Mouse (Mus musculus) bone marrow macrophage, adult 2 months (primary cell): ENCODE results near the gene Zfand2b. TPM values are rescaled to one million over a fixed set of nuclear protein-coding genes. Genes with fewer than 3 reads are reported as not detected.

Experiments
- H3K27ac ChIP-seq: 2 replicates; pipeline ENCODE4 v1.5.1; 2012; ENCODE audit warnings: low read depth, low read length; ENCODE audit not compliant: insufficient read depth
- H3K4me1 ChIP-seq: 2 replicates; pipeline ENCODE4 v1.6.1; 2012; ENCODE audit warnings: low read length; ENCODE audit not compliant: control insufficient read depth, insufficient read depth
- H3K4me3 ChIP-seq: 2 replicates; pipeline ENCODE4 v1.5.1; 2012; ENCODE audit warnings: mild to moderate bottlenecking, low read length, moderate library complexity; ENCODE audit not compliant: insufficient read depth
- CTCF ChIP-seq: IDR thresholded peaks from 2 replicates; pipeline ENCODE4 v1.5.1; 2012; ENCODE audit warnings: low read depth, mild to moderate bottlenecking, low read length, moderate library complexity
- POLR2A ChIP-seq: IDR thresholded peaks from 2 replicates; pipeline ENCODE4 v1.6.1; 2012; ENCODE audit warnings: mild to moderate bottlenecking, low read depth, low read length, borderline replicate concordance
- polyA plus RNA-seq: library from polyadenylated mRNA; stranded (reverse); fragments of >200 nt; gene quantifications from 2 replicates; pipeline ENCODE4 v1.2.4, GENCODE M21; 2012; ENCODE audit not compliant: missing spikeins, insufficient read depth, insufficient read length

The Zfand2b gene
- 28.3 and 34.6 TPM in 2 replicates for polyA plus RNA-seq

DNA sequence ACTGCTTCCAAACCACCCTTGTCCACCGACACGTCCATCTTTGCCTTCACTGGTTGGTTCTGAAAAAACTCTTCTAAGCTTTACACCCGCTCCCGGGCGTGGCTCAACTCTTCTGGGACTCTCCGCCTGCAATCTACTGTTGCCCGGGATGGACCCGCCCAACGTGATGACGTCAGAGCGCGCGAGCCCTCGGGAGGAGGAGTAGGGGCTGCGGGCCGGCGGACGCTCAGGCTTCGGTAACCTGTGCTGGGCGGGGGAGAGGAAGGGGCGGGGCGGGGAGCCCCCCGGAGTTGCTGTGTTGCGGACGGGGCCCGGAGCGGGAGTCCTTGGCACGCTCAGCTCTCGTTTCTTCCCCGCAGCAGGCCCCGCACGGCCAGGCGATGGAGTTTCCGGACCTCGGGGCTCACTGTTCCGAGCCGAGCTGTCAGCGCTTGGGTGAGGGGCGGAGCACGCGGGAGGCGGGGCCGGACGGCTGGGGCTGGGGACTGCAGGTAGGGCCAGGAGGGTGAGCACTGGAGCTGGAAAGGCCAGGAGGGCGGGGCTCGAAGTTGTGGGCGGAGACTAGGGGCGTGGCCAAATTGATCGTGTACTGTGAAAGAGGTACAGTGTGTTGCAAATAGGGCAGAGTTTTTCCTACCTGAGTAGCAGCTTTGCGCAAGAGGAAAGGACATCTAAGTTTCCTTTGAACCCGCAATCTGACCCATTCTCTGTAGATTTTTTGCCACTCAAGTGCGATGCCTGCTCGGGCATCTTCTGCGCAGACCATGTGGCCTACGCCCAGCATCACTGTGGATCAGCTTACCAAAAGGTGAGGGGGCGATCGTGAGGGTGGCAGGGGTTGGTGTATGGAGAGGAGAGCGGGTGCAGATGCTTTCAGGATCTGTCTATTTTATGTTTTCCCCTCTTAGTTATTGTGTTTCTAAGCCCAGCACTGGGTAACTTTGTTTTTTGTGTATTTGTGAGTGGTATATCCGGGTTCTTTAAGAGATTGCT, at the start of gene Zfand2b:
Zfand2b (plus strand) TSS at position 175 of the 993 bp plus-strand sequence.
- peak within 1 kb of the TSS; percentile 67 for H3K4me3 ChIP-seq
- TF ChIP-seq POLR2A (no peak), CTCF (no peak)
- H3K27ac ChIP-seq = peak within 1 kb of the TSS; percentile 36; the same call in 1 of the 2 replicates
- H3K4me1 ChIP-seq = peaks cover 8% of the 10 kb centered on the region

DNA sequence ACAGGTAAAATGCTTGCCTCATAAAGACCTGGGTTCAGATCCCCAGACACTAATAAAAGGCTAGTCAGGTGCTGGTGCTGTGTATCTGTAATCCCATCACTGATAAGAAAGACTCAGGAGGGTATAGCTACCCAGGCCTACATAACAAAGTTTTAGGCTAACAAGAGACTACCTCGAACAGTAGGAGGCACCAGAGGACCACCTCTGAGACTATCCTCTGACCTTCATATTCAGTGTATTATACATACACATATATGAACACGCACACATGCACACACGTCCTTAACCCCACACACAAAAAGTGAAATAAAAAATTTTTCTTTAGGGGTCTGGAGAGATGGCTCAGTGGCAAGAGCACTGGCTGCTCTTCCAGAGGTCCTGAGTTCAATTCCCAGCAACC, 46.2 kb upstream of the Zfand2b start:
- no peak for TF ChIP-seq CTCF
- no peak for TF ChIP-seq POLR2A
- Histone ChIP-seq H3K4me1 (peaks cover 9% of the 10 kb centered on the region), H3K4me3 (no peak overlapping the region), H3K27ac (no peak overlapping the region)

GRCm38 (mm10) chr1:75124346-75125321, 43.8 kb upstream of the Zfand2b start, which contains the start of gene Nhej1:
Gene Nhej1 (minus strand): TSS chr1:75125200.
- peak within 1 kb of the TSS; percentile 87 for H3K4me3 ChIP-seq
- peak within 1 kb of the TSS; percentile 98 for H3K27ac ChIP-seq
- H3K4me1 ChIP-seq = peaks cover 16% of the 10 kb centered on the region
- TF ChIP-seq POLR2A (no peak), CTCF (peak; percentile 42; the same call in 1 of the 2 replicates)

DNA sequence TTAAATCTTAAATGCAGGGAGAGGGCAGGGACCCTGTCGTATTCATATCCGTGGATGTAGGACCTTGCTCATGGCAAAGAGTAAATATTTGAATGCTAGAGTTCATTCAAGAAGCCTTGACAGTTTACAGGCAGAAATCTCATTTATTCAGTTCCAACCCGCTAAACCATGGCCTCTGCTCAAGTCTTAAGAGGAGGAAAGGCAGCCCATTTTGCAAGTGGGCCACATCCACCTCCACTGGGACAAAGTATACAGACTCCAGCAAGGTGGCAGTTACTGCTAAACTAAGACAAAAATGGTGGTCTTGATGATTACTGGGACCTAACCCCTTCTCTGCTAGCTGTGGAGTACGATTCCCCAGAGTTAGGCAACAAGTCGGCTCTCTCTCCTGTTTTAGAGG, 43.0 kb upstream of the Zfand2b start:
- Histone ChIP-seq H3K4me3 (peak overlapping the region; percentile 87), H3K27ac (peak overlapping the region; percentile 98), H3K4me1 (peaks cover 16% of the 10 kb centered on the region)
- TF ChIP-seq CTCF (no peak), POLR2A (no peak)

DNA sequence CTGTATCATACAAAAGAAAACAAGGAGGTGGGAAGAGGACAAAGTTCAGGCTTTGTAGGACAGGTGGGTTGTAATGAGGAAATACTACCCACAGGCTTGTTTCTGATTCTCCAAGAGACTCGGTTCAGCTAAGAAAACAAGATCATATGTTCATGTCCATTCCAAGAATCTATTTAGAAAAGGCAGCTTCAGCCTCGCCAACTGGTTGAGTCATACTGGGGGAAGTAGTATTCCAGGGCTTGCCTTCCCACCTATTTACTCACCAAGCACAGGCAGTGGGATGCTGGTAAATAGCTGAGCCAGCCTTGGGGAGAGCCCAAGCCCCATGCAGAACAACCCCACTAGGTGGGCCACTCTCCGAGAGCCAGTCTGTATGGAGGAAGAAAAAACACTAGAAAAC, 39.8 kb upstream of the Zfand2b start:
- no peak for TF ChIP-seq POLR2A
- no peak for TF ChIP-seq CTCF

DNA sequence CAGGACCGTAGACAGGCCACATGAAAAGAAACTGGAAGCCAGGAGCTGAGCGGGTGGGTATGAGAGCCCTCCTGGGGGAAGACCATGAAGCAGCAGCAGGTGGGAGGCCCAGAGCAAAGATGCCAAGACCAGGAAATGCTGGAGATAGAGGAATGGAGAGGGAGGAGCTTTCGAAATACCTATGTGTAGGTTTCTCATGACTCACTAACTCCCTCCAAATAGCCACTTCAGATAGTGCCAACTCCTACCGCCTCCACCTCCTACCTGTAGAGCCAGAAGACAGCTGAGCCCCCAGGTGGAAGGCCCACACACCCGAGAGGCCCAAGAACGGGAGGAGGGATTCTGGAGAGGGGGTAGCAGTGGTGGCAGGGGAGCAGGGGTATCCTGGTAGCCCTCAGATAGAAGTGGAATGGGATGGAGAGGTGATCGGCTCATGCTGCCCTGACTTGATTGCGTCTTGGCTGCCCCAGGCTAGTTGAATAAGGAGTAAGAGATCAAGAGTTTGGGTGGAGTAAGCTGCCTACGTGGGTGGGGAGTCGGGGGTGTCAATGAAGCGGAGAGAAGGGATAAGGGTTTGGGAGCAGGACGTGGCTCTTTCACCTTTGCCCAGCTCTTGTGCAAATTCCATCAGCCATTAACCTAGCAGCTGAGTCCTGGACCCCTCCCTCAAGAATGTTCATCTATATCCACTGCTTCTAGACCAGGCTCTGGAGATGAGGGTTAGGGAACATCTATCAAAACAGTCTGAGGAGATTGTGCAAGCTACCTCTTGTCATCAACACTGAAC, 34.8 kb upstream of the Zfand2b start, which contains the start of gene Slc23a3:
Slc23a3 (minus strand) TSS at position 470 of the 787 bp plus-strand sequence.
- Histone ChIP-seq H3K4me1 (peaks cover under 1% of the 10 kb centered on the region; the same call in 1 of the 2 replicates), H3K4me3 (no peak within 1 kb of the TSS), H3K27ac (no peak within 1 kb of the TSS)
- TF ChIP-seq POLR2A = no peak
- TF ChIP-seq CTCF = no peak

More for the DNA sequence above, 39.8 kb upstream of the Zfand2b start:
- H3K4me3 ChIP-seq = no peak overlapping the region
- H3K27ac ChIP-seq = no peak overlapping the region
- H3K4me1 ChIP-seq = peaks cover 16% of the 10 kb centered on the region

GRCm38 (mm10) chr1:75136293-75136692, 32.2 kb upstream of the Zfand2b start:
- TF ChIP-seq POLR2A (no peak), CTCF (no peak)
- Histone ChIP-seq H3K27ac (no peak overlapping the region), H3K4me3 (no peak overlapping the region), H3K4me1 (peaks cover 4% of the 10 kb centered on the region)

DNA sequence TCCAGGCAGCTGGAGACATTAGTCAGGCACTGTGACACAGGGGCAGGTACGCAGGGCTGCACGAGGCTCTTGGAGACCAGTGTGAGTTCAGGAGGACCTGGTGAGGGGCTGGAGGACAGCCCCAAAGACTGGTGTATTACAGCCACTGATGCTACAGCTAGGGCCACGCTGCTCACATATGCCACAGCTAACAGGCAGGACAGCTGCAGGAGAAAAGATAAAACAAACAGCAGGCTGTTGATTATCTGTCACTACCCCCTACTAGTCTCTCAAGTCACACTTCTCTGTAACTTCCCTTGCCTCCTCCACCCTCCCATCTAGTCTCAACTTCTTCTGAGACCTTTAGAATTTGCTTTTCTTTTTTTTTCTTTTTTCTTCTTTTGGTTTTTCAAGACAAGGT, 31.7 kb upstream of the Zfand2b start:
- H3K4me3 ChIP-seq = no peak overlapping the region
- TF ChIP-seq POLR2A (no peak), CTCF (no peak)
- peaks cover 4% of the 10 kb centered on the region for H3K4me1 ChIP-seq
- H3K27ac ChIP-seq = no peak overlapping the region
